Mouse (Mus musculus): ENCODE data around the gene Hist1h4h. TPM values are rescaled to one million over a fixed set of nuclear protein-coding genes. Genes with fewer than 3 reads are reported as not detected.
"Not testable (repeated sequence)": the region's sequence is repeated elsewhere in the genome, so short reads cannot be mapped to it uniquely, and the experiment has no call there.

Gene Hist1h4h
- polyA plus RNA-seq, 1 experiment from 2014 or later = 4.2 TPM

GRCm38 (mm10) chr13:23539821-23540220 is 9.0 kb downstream of the Hist1h4h start:
- not testable (repeated sequence) for H3K27ac ChIP-seq; H3K9me3 ChIP-seq; H3K4me2 ChIP-seq; ATAC-seq (ENCODE audit: low FRiP score); H3K4me3 ChIP-seq; H3K36me3 ChIP-seq; H3K9ac ChIP-seq; H3K27me3 ChIP-seq
- 64% methylated on average over 1 of the region's 1 CpGs for WGBS
- peaks cover 20% of the 10 kb centered on the region for H3K4me1 ChIP-seq (replicated peaks)

- H3K4me1 ChIP-seq (replicated peaks) = peaks cover 14% of the 10 kb centered on the region
- 97% methylated on average over 3 of the region's 3 CpGs for WGBS
- ATAC-seq (ENCODE audit: low FRiP score) = no peak
Measured at GRCm38 (mm10) chr13:23541497-23541896, 10.6 kb downstream of the Hist1h4h start.

DNA sequence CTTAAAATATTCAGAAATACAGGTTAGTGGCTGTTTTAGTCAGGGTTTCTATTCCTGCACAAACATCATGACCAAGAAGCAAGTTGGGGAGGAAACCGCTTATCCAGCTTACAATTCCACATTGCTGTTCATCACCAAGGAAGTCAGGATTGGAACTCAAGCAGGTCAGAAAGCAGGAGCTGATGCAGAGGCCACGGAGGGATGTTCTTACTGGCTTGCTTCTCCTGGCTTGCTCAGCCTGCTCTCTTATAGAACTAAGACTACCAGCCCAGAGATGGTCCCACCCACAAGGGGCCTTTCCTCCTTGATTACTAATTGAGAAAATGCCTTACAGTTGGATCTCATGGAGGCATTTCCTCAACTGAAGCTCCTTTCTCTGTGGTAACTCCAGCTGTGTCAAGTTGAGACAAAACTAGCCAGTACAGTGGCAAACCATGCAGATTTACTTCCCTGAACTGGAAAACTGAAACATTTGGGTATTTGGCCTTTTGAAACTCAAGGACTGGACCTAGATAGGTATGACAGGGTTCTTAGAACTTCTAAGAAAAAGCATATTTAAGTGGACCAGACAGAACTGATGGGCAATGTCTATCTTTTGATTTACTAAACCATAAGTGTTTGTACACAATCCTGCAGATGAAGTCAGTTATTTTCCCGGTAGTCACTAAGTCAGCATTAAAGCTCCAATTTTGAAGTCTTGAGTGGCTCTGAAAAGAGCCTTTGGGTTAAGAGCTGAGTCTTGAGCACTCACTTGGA is 11.6 kb downstream of the Hist1h4h start:
- 6% methylated on average over 3 of the region's 3 CpGs for WGBS
- H3K9me3 ChIP-seq; H3K36me3 ChIP-seq; H3K4me1 ChIP-seq (replicated peaks); ATAC-seq (ENCODE audit: low FRiP score); H3K27me3 ChIP-seq: not testable (repeated sequence)
- peak overlapping the region; percentile 73 for H3K4me2 ChIP-seq
- peak overlapping the region; percentile 46 for H3K4me3 ChIP-seq
- H3K9ac ChIP-seq = peak overlapping the region; percentile 67
- 0 out of 2 replicates have a peak overlapping the region, but pooled peaks have one; percentile 67 for H3K27ac ChIP-seq

More at GRCm38 (mm10) chr13:23541497-23541896, 10.6 kb downstream of the Hist1h4h start:
- Histone ChIP-seq H3K36me3 (no peaks in the 10 kb centered on the region), H3K4me2 (no peak overlapping the region), H3K27ac (no peak overlapping the region), H3K9me3 (no peaks in the 10 kb centered on the region), H3K4me3 (no peak overlapping the region), H3K9ac (no peak overlapping the region), H3K27me3 (no peaks in the 10 kb centered on the region)

DNA sequence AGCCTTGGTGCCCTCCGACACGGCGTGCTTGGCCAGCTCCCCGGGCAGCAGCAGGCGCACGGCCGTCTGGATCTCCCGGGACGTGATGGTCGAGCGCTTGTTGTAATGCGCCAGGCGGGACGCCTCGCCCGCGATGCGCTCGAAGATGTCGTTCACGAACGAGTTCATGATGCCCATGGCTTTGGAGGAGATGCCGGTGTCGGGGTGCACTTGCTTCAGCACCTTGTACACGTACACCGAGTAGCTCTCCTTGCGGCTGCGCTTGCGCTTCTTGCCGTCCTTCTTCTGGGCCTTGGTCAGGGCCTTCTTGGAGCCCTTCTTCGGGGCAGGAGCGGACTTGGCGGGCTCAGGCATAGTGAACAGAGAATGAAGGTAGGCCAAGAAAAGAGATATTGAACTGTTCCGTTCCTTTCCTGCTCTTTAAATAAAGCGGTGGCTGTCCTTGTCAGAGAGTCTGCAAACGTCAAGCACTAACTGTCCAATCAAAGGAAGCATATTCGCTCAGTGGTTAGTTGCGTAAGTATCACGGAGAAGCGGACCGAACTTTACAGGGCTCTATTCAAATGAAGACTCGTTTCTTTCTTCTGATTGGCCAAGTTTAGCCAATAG is 12.3 kb downstream of the Hist1h4h start, which contains the start of gene Hist1h2bh:
Gene Hist1h2bh, minus strand, starts transcription at position 394 of the 609 bp plus-strand sequence.
- H3K4me1 ChIP-seq (replicated peaks); H3K27me3 ChIP-seq; H3K36me3 ChIP-seq; H3K9me3 ChIP-seq: not testable (repeated sequence)
- peak within 1 kb of the TSS; percentile 73 for H3K4me2 ChIP-seq
- peak within 1 kb of the TSS; percentile 49 for H3K4me3 ChIP-seq
- H3K9ac ChIP-seq = peak within 1 kb of the TSS; percentile 67
- peak within 1 kb of the TSS; percentile 79 for H3K27ac ChIP-seq
- WGBS = under 1% methylated on average over 40 of the region's 42 CpGs
- ATAC-seq (ENCODE audit: low FRiP score) = peak; percentile 89

- WGBS = under 1% methylated on average over 28 of the region's 45 CpGs
- peak; percentile 97 for ATAC-seq (ENCODE audit: low FRiP score)
- Histone ChIP-seq H3K9ac (peak within 1 kb of the TSS; percentile 73), H3K27me3 (no peaks in the 10 kb centered on the region), H3K27ac (peak within 1 kb of the TSS; percentile 93), H3K4me3 (peak within 1 kb of the TSS; percentile 49), H3K9me3 (no peaks in the 10 kb centered on the region), H3K4me2 (peak within 1 kb of the TSS; percentile 73), H3K36me3 (no peaks in the 10 kb centered on the region), H3K4me1 (replicated peaks) (peaks cover 9% of the 10 kb centered on the region; the same call in 1 of the 2 replicates)
Measured at GRCm38 (mm10) chr13:23543965-23544786, 13.3 kb downstream of the Hist1h4h start, which contains the start of gene Hist1h3f. Gene Hist1h3f (plus strand): TSS chr13:23544052.

DNA sequence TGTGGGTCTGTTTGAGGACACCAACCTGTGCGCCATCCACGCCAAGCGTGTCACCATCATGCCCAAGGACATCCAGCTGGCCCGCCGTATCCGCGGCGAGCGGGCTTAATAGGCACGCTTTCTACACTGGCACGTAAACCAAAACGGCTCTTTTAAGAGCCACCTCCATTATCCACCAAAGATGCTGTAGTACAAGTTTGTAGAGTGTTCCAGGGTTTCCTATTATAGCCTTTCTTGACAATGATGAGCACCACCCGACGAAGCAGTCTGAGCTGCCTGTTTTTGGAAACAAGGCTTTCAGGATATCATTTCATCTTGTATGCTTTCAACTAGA is 13.9 kb downstream of the Hist1h4h start:
- not testable (repeated sequence) for H3K9me3 ChIP-seq; H3K36me3 ChIP-seq; H3K27me3 ChIP-seq; ATAC-seq (ENCODE audit: low FRiP score); H3K4me1 ChIP-seq (replicated peaks)
- peak overlapping the region; percentile 93 for H3K27ac ChIP-seq
- WGBS = 0% methylated on average over 13 of the region's 14 CpGs
- peak overlapping the region; percentile 73 for H3K9ac ChIP-seq
- peak overlapping the region; percentile 49 for H3K4me3 ChIP-seq
- H3K4me2 ChIP-seq = peak overlapping the region; percentile 68

DNA sequence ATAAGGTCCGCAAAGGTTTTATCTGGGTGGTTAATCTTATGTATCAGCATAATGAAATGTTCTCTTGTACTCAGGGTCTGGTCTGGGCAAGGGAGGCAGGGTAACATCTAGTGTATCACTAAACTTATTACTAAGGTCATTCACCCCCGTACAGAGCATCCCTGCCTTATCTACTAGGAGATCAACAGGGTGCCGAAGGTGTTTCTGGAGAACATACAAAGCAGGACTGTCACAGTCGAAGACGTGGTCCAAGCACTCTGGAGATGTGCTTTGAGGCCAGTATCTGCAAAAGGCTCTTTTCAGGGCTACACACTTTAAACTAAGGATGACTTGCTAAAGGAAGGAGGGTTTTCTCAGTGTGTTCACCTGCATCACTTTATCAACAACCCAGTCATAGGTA is 15.8 kb downstream of the Hist1h4h start:
- ATAC-seq (ENCODE audit: low FRiP score) = no peak
- 80% methylated on average over 5 of the region's 5 CpGs for WGBS
- Histone ChIP-seq H3K36me3 (no peaks in the 10 kb centered on the region), H3K27ac (no peak overlapping the region), H3K9me3 (no peaks in the 10 kb centered on the region), H3K4me2 (no peak overlapping the region), H3K4me1 (replicated peaks) (peaks cover 16% of the 10 kb centered on the region), H3K4me3 (no peak overlapping the region), H3K27me3 (no peaks in the 10 kb centered on the region), H3K9ac (no peak overlapping the region)

DNA sequence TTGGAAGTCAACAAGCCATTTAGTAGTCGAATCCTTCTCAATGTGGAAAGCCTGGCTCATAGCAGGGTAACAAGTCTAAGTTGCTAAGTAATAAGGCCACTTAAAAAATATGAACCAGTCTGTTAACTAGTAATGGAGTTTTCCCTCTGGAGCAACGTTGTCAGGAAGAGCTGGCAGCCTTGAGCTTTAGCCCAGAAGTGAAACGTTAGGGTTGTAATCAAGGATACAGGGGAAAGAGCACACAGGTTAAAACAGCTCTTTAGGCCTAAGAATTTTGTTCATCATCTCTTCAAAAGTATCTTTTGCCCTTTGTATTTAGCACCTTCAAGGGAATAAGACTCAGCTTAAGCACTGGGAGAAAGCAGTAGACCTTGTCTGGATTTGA is 19.9 kb downstream of the Hist1h4h start:
- Histone ChIP-seq H3K9ac (peak overlapping the region; percentile 69), H3K36me3 (no peaks in the 10 kb centered on the region), H3K4me3 (peak overlapping the region; percentile 46), H3K4me2 (peak overlapping the region; percentile 64), H3K4me1 (replicated peaks) (peaks cover 28% of the 10 kb centered on the region), H3K9me3 (no peaks in the 10 kb centered on the region), H3K27ac (peak overlapping the region; percentile 92), H3K27me3 (no peaks in the 10 kb centered on the region)
- ATAC-seq (ENCODE audit: low FRiP score) = no peak
- 7% methylated on average over 3 of the region's 3 CpGs for WGBS

GRCm38 (mm10) chr13:23551146-23551834 is 20.4 kb downstream of the Hist1h4h start, which contains the start of gene Hist1h4f:
Gene Hist1h4f (minus strand): TSS chr13:23551648.
- H3K36me3 ChIP-seq, H3K9me3 ChIP-seq, H3K27me3 ChIP-seq: not testable (repeated sequence)
- peaks cover 28% of the 10 kb centered on the region for H3K4me1 ChIP-seq (replicated peaks)
- H3K27ac ChIP-seq = peak within 1 kb of the TSS; percentile 92
- peak within 1 kb of the TSS; percentile 64 for H3K4me2 ChIP-seq
- ATAC-seq (ENCODE audit: low FRiP score) = peak; percentile 92
- H3K9ac ChIP-seq = peak within 1 kb of the TSS; percentile 69
- H3K4me3 ChIP-seq = peak within 1 kb of the TSS; percentile 46
- under 1% methylated on average over 47 of the region's 47 CpGs for WGBS

- Histone ChIP-seq H3K27me3 (no peaks in the 10 kb centered on the region), H3K9ac (peak overlapping the region; percentile 69; the same call in 1 of the 2 replicates), H3K36me3 (no peaks in the 10 kb centered on the region), H3K4me3 (peak overlapping the region; percentile 46), H3K4me2 (peak overlapping the region; percentile 64), H3K27ac (peak overlapping the region; percentile 92), H3K4me1 (replicated peaks) (peaks cover 32% of the 10 kb centered on the region), H3K9me3 (no peaks in the 10 kb centered on the region)
- no peak for ATAC-seq (ENCODE audit: low FRiP score)
- 53% methylated on average over 8 of the region's 8 CpGs for WGBS
Measured at GRCm38 (mm10) chr13:23551931-23552914, 21.4 kb downstream of the Hist1h4h start.

- ATAC-seq (ENCODE audit: low FRiP score) = no peak
- no peaks in the 10 kb centered on the region for H3K36me3 ChIP-seq
- H3K27ac ChIP-seq = peak within 1 kb of the TSS; percentile 93
- H3K9me3 ChIP-seq = no peaks in the 10 kb centered on the region
- peak within 1 kb of the TSS; percentile 64 for H3K4me2 ChIP-seq
- no peaks in the 10 kb centered on the region for H3K27me3 ChIP-seq
- no peak within 1 kb of the TSS for H3K9ac ChIP-seq
- H3K4me3 ChIP-seq = no peak within 1 kb of the TSS
- H3K4me1 ChIP-seq (replicated peaks) = peaks cover 32% of the 10 kb centered on the region
Measured at GRCm38 (mm10) chr13:23552962-23553361, 22.1 kb downstream of the Hist1h4h start, which contains the start of gene Hist1h1d. Gene Hist1h1d (plus strand): TSS chr13:23553262.
